Mouse (Mus musculus) heart, embryonic 13.5 days (tissue): ENCODE data around the gene Phactr1. TPM values are rescaled to one million over a fixed set of nuclear protein-coding genes. Genes with fewer than 3 reads are reported as not detected.

Source experiments
- ATAC-seq: fragments of 200-750 bp; cut with Nextera tagmentation; 2 replicates; pipeline ENCODE4 v1.8.0; 2017; ENCODE audit warnings: moderate TSS enrichment; ENCODE audit not compliant: insufficient number of reproducible peaks, low FRiP score, low TSS enrichment; ENCODE audit errors: extremely low read depth
- H3K27ac ChIP-seq: fragments of 300-500 bp; sonication (generic); replicated peaks from 2 replicates; pipeline ENCODE4 v1.5.1; 2015; ENCODE audit warnings: moderate library complexity, mild to moderate bottlenecking, inconsistent platforms
- H3K27me3 ChIP-seq: fragments of 300-500 bp; sonication (generic); replicated peaks from 2 replicates; pipeline ENCODE4 v1.6.1; 2015; ENCODE audit warnings: mild to moderate bottlenecking, inconsistent platforms
- H3K36me3 ChIP-seq: fragments of 300-500 bp; sonication (generic); 2 replicates; pipeline ENCODE4 v1.6.1; 2015; ENCODE audit warnings: mild to moderate bottlenecking, inconsistent platforms
- H3K4me1 ChIP-seq: fragments of 300-500 bp; sonication (generic); 2 replicates; pipeline ENCODE4 v1.6.1; 2015; ENCODE audit warnings: inconsistent platforms
- H3K4me2 ChIP-seq: fragments of 300-500 bp; sonication (generic); 2 replicates; pipeline ENCODE4 v1.6.1; 2015; ENCODE audit warnings: inconsistent platforms, mild to moderate bottlenecking, moderate library complexity
- H3K4me3 ChIP-seq: fragments of 300-500 bp; sonication (generic); 2 replicates; pipeline ENCODE4 v1.5.1; 2015; ENCODE audit warnings: moderate library complexity, mild to moderate bottlenecking, inconsistent platforms
- H3K9ac ChIP-seq: fragments of 300-500 bp; sonication (generic); 2 replicates; pipeline ENCODE4 v1.6.1; 2015; ENCODE audit warnings: inconsistent platforms, mild to moderate bottlenecking, moderate library complexity
- H3K9me3 ChIP-seq: fragments of 300-500 bp; sonication (generic); 2 replicates; pipeline ENCODE4 v1.6.1; 2016; ENCODE audit warnings: inconsistent platforms
- WGBS: fragments of 180-500 bp; shearing (Covaris S2); methylation state at CpG from one replicate; pipeline ENCODE4 v1.1.7; 2015; ENCODE audit warnings: mixed read lengths; 5-methylcytosine and 5-hydroxymethylcytosine counted together
- polyA plus RNA-seq: library from polyadenylated mRNA; unstranded; fragments of >200 nt; fragmentation: Nextera tagmentation; extraction: Ambion mirVana; gene quantifications from 2 replicates; pipeline ENCODE4 v1.2.1, GENCODE M21; 2015

Phactr1 gene
- polyA plus RNA-seq, 1 experiment from 2014 or later, result 5.2 TPM

GRCm38 (mm10) chr13:43158281-43158680 is 477.9 kb downstream of the Phactr1 start:
- peak overlapping the region; percentile 30 for H3K4me2 ChIP-seq

GRCm38 (mm10) chr13:43159429-43159828 is 479.0 kb downstream of the Phactr1 start:
- H3K9me3 ChIP-seq, result no peaks in the 10 kb centered on the region
- peaks cover 57% of the 10 kb centered on the region for H3K36me3 ChIP-seq
- 35% methylated on average over 3 of the region's 3 CpGs for WGBS
- no peaks in the 10 kb centered on the region for H3K27me3 ChIP-seq
- ATAC-seq, result peak; percentile 61; the same call in 1 of the 2 replicates
- peak overlapping the region; percentile 30 for H3K4me2 ChIP-seq
- H3K27ac ChIP-seq, result peak overlapping the region; percentile 80
- H3K4me3 ChIP-seq, result 0 out of 2 replicates have a peak overlapping the region, but pooled peaks have one; percentile 2
- H3K9ac ChIP-seq, result peak overlapping the region; percentile 59
- peaks cover 29% of the 10 kb centered on the region for H3K4me1 ChIP-seq

More at GRCm38 (mm10) chr13:43158281-43158680, 477.9 kb downstream of the Phactr1 start:
- 82% methylated on average over 5 of the region's 5 CpGs for WGBS
- H3K27me3 ChIP-seq, result no peaks in the 10 kb centered on the region
- 0 out of 2 replicates have a peak overlapping the region, but pooled peaks have one; percentile 59 for H3K9ac ChIP-seq
- ATAC-seq, result no peak
- 0 out of 2 replicates have a peak overlapping the region, but pooled peaks have one; percentile 80 for H3K27ac ChIP-seq
- peaks cover 57% of the 10 kb centered on the region for H3K36me3 ChIP-seq
- no peak overlapping the region for H3K4me3 ChIP-seq
- H3K9me3 ChIP-seq, result no peaks in the 10 kb centered on the region
- H3K4me1 ChIP-seq, result peaks cover 29% of the 10 kb centered on the region

GRCm38 (mm10) chr13:43167721-43168120 is 487.3 kb downstream of the Phactr1 start:
- Histone ChIP-seq H3K27ac (no peak overlapping the region), H3K9ac (no peak overlapping the region), H3K4me2 (no peak overlapping the region), H3K36me3 (peaks cover 57% of the 10 kb centered on the region), H3K4me3 (no peak overlapping the region), H3K27me3 (no peaks in the 10 kb centered on the region), H3K4me1 (peaks cover 14% of the 10 kb centered on the region), H3K9me3 (no peaks in the 10 kb centered on the region)
- ATAC-seq, result no peak
- WGBS, result 78% methylated on average over 9 of the region's 9 CpGs

GRCm38 (mm10) chr13:43171020-43171710 is 490.7 kb downstream of the Phactr1 start, which contains the start of gene Tbc1d7:
Tbc1d7 (minus strand) TSS chr13:43171501.
- Histone ChIP-seq H3K4me1 (peaks cover 14% of the 10 kb centered on the region), H3K9me3 (no peaks in the 10 kb centered on the region), H3K27me3 (no peaks in the 10 kb centered on the region), H3K36me3 (peaks cover 25% of the 10 kb centered on the region), H3K4me3 (peak within 1 kb of the TSS; percentile 84), H3K9ac (peak within 1 kb of the TSS; percentile 95), H3K27ac (peak within 1 kb of the TSS; percentile 88), H3K4me2 (peak within 1 kb of the TSS; percentile 84)
- peak; percentile 91 for ATAC-seq
- under 1% methylated on average over 48 of the region's 48 CpGs for WGBS

- Histone ChIP-seq H3K4me1 (peaks cover 14% of the 10 kb centered on the region), H3K27me3 (no peaks in the 10 kb centered on the region), H3K36me3 (peaks cover 18% of the 10 kb centered on the region), H3K4me3 (peak overlapping the region; percentile 84), H3K9me3 (no peaks in the 10 kb centered on the region), H3K4me2 (peak overlapping the region; percentile 84), H3K9ac (peak overlapping the region; percentile 88), H3K27ac (peak overlapping the region; percentile 88; the same call in 1 of the 2 replicates)
- WGBS, result 26% methylated on average over 14 of the region's 14 CpGs
- no peak for ATAC-seq
Measured at GRCm38 (mm10) chr13:43172036-43172713, 491.8 kb downstream of the Phactr1 start.

GRCm38 (mm10) chr13:43173262-43173661 is 492.8 kb downstream of the Phactr1 start:
- Histone ChIP-seq H3K36me3 (peaks cover 8% of the 10 kb centered on the region), H3K27me3 (no peaks in the 10 kb centered on the region), H3K4me2 (0 out of 2 replicates have a peak overlapping the region, but pooled peaks have one; percentile 27), H3K9me3 (no peaks in the 10 kb centered on the region), H3K4me1 (peaks cover 14% of the 10 kb centered on the region), H3K27ac (no peak overlapping the region), H3K9ac (no peak overlapping the region), H3K4me3 (no peak overlapping the region)
- no peak for ATAC-seq
- 15% methylated on average over 9 of the region's 9 CpGs for WGBS

- Histone ChIP-seq H3K9me3 (no peaks in the 10 kb centered on the region), H3K4me1 (peaks cover 14% of the 10 kb centered on the region), H3K4me2 (no peak overlapping the region), H3K36me3 (no peaks in the 10 kb centered on the region), H3K9ac (no peak overlapping the region), H3K27ac (no peak overlapping the region), H3K4me3 (no peak overlapping the region), H3K27me3 (peaks cover 4% of the 10 kb centered on the region)
- no peak for ATAC-seq
- WGBS, result 86% methylated on average over 3 of the region's 3 CpGs
Measured at GRCm38 (mm10) chr13:43176676-43177075, 496.3 kb downstream of the Phactr1 start.

- peaks cover 10% of the 10 kb centered on the region for H3K27me3 ChIP-seq
- WGBS, result 87% methylated on average over 7 of the region's 7 CpGs
- H3K27ac ChIP-seq, result no peak overlapping the region
- no peaks in the 10 kb centered on the region for H3K9me3 ChIP-seq
- no peaks in the 10 kb centered on the region for H3K36me3 ChIP-seq
- peaks cover 12% of the 10 kb centered on the region for H3K4me1 ChIP-seq
- no peak overlapping the region for H3K9ac ChIP-seq
- no peak for ATAC-seq
- H3K4me2 ChIP-seq, result no peak overlapping the region
- no peak overlapping the region for H3K4me3 ChIP-seq
Measured at GRCm38 (mm10) chr13:43177317-43177716, 496.9 kb downstream of the Phactr1 start.

- no peak overlapping the region for H3K27ac ChIP-seq
- H3K4me2 ChIP-seq, result no peak overlapping the region
- no peaks in the 10 kb centered on the region for H3K36me3 ChIP-seq
- WGBS, result 53% methylated on average over 7 of the region's 7 CpGs
- no peak overlapping the region for H3K4me3 ChIP-seq
- peaks cover 10% of the 10 kb centered on the region for H3K27me3 ChIP-seq
- H3K9ac ChIP-seq, result no peak overlapping the region
- no peaks in the 10 kb centered on the region for H3K9me3 ChIP-seq
- peaks cover 30% of the 10 kb centered on the region for H3K4me1 ChIP-seq
- ATAC-seq, result no peak
Measured at GRCm38 (mm10) chr13:43181104-43181503, 500.7 kb downstream of the Phactr1 start.

- ATAC-seq, result no peak
- H3K4me2 ChIP-seq, result peak overlapping the region; percentile 63
- H3K27me3 ChIP-seq, result peaks cover 10% of the 10 kb centered on the region
- H3K36me3 ChIP-seq, result no peaks in the 10 kb centered on the region
- H3K4me1 ChIP-seq, result peaks cover 30% of the 10 kb centered on the region
- H3K4me3 ChIP-seq, result peak overlapping the region; percentile 44
- 6% methylated on average over 14 of the region's 14 CpGs for WGBS
- H3K9me3 ChIP-seq, result no peaks in the 10 kb centered on the region
- peak overlapping the region; percentile 48 for H3K27ac ChIP-seq
- H3K9ac ChIP-seq, result peak overlapping the region; percentile 62
Measured at GRCm38 (mm10) chr13:43182465-43183201, 502.2 kb downstream of the Phactr1 start.
